Mouse (Mus musculus): Measurements from ENCODE around the gene Cxcl5. TPM values are rescaled to one million over a fixed set of nuclear protein-coding genes. Genes with fewer than 3 reads are reported as not detected.

The Cxcl5 gene
- polyA plus RNA-seq, 1 experiment from 2014 or later = 0.53 TPM

DNA sequence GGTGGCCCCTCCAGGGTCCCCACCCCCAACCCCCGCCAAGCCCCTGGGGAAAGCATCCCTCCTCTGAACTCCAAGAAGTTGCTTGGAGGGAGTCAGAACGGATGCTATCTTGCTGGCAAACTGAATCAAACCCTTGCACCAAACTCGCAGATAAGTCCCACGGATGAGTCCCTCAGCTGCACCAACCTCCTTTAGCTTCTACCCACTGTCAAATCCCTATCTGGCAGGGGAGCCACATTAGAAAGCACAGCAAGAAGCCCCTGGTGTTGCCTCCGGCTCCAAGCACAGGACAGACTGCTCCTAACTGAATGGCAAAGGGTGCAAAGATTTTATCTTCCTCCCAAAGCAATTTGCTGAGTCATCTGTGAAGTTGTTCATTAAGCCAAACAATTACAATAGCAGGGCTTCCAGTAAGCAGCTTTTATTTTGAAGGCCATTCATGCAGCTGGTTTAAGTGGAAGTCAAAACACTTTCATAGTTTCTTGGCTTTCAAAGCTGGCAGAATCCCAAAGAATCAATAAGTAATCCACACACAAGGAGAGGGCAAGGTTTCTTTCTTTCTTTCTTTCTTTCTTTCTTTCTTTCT lies 1.0 kb upstream of the Cxcl5 start:
- Histone ChIP-seq H3K9me3 (replicated peaks; ENCODE audit: control insufficient read depth, low read length) (no peaks in the 10 kb centered on the region), H3K27me3 (ENCODE audit: control insufficient read depth, insufficient read depth, low read length) (peaks cover 13% of the 10 kb centered on the region), H3K4me3 (ENCODE audit: low read depth, low read length) (no peak overlapping the region), H3K27ac (ENCODE audit: low read depth, low read length) (no peak overlapping the region), H3K9ac (ENCODE audit: low read depth, low read length) (no peak overlapping the region), H3K36me3 (ENCODE audit: control insufficient read depth, insufficient read depth, low read length) (no peaks in the 10 kb centered on the region), H3K4me1 (ENCODE audit: control insufficient read depth, insufficient read depth, low read length) (0 out of 2 replicates have a peak, but pooled peaks cover 8% of the 10 kb centered on the region), H3K4me2 (no peak overlapping the region)
- 26% methylated on average over 5 of the region's 5 CpGs for WGBS (ENCODE audit: insufficient replicate concordance)
- ATAC-seq (replicated peaks; ENCODE audit: insufficient number of reproducible peaks, low FRiP score, low TSS enrichment) = no peak

DNA sequence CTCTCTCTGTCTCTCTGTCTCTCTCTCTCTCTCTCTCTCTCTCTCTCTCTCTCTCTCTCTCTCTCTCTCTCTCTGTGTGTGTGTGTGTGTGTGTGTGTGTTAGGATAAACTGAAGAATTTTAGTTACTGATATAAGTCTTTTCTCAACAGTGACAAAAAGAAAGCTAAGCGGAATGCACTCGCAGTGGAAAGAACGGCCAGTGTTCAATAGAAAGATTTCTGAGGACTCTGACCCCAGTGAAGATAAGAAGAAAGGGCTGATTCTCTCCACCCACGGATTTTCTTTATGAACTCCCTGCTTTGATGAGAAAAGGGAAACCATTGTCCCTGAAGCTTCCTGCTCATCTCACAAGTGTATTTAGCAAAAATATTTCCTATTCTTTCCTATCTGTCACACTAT lies 1.1 kb downstream of the Cxcl5 start:
- Histone ChIP-seq H3K9me3 (replicated peaks; ENCODE audit: control insufficient read depth, low read length) (no peaks in the 10 kb centered on the region), H3K27ac (ENCODE audit: low read depth, low read length) (no peak overlapping the region), H3K9ac (ENCODE audit: low read depth, low read length) (no peak overlapping the region), H3K4me2 (no peak overlapping the region), H3K4me1 (ENCODE audit: control insufficient read depth, insufficient read depth, low read length) (0 out of 2 replicates have a peak, but pooled peaks cover 8% of the 10 kb centered on the region), H3K36me3 (ENCODE audit: control insufficient read depth, insufficient read depth, low read length) (no peaks in the 10 kb centered on the region), H3K4me3 (ENCODE audit: low read depth, low read length) (no peak overlapping the region), H3K27me3 (ENCODE audit: control insufficient read depth, insufficient read depth, low read length) (peaks cover 13% of the 10 kb centered on the region)
- WGBS (ENCODE audit: insufficient replicate concordance) = 45% methylated on average over 4 of the region's 4 CpGs
- ATAC-seq (replicated peaks; ENCODE audit: insufficient number of reproducible peaks, low FRiP score, low TSS enrichment) = no peak

GRCm38 (mm10) chr5:90760844-90761243 lies 1.7 kb downstream of the Cxcl5 start:
- Histone ChIP-seq H3K4me3 (ENCODE audit: low read depth, low read length) (no peak overlapping the region), H3K27ac (ENCODE audit: low read depth, low read length) (no peak overlapping the region), H3K9ac (ENCODE audit: low read depth, low read length) (no peak overlapping the region), H3K9me3 (replicated peaks; ENCODE audit: control insufficient read depth, low read length) (no peaks in the 10 kb centered on the region), H3K4me2 (no peak overlapping the region), H3K27me3 (ENCODE audit: control insufficient read depth, insufficient read depth, low read length) (peaks cover 13% of the 10 kb centered on the region), H3K36me3 (ENCODE audit: control insufficient read depth, insufficient read depth, low read length) (no peaks in the 10 kb centered on the region), H3K4me1 (ENCODE audit: control insufficient read depth, insufficient read depth, low read length) (0 out of 2 replicates have a peak, but pooled peaks cover 8% of the 10 kb centered on the region)
- WGBS (ENCODE audit: insufficient replicate concordance) = 90% methylated on average over 2 of the region's 2 CpGs
- no peak for ATAC-seq (replicated peaks; ENCODE audit: insufficient number of reproducible peaks, low FRiP score, low TSS enrichment)

GRCm38 (mm10) chr5:90761834-90762233 lies 2.7 kb downstream of the Cxcl5 start:
- Histone ChIP-seq H3K36me3 (ENCODE audit: control insufficient read depth, insufficient read depth, low read length) (no peaks in the 10 kb centered on the region), H3K4me1 (ENCODE audit: control insufficient read depth, insufficient read depth, low read length) (0 out of 2 replicates have a peak, but pooled peaks cover 8% of the 10 kb centered on the region), H3K9me3 (replicated peaks; ENCODE audit: control insufficient read depth, low read length) (no peaks in the 10 kb centered on the region), H3K4me3 (ENCODE audit: low read depth, low read length) (no peak overlapping the region), H3K27me3 (ENCODE audit: control insufficient read depth, insufficient read depth, low read length) (peaks cover 13% of the 10 kb centered on the region), H3K9ac (ENCODE audit: low read depth, low read length) (no peak overlapping the region), H3K4me2 (no peak overlapping the region), H3K27ac (ENCODE audit: low read depth, low read length) (no peak overlapping the region)
- no peak for ATAC-seq (replicated peaks; ENCODE audit: insufficient number of reproducible peaks, low FRiP score, low TSS enrichment)
- WGBS (ENCODE audit: insufficient replicate concordance) = 82% methylated on average over 3 of the region's 3 CpGs

DNA sequence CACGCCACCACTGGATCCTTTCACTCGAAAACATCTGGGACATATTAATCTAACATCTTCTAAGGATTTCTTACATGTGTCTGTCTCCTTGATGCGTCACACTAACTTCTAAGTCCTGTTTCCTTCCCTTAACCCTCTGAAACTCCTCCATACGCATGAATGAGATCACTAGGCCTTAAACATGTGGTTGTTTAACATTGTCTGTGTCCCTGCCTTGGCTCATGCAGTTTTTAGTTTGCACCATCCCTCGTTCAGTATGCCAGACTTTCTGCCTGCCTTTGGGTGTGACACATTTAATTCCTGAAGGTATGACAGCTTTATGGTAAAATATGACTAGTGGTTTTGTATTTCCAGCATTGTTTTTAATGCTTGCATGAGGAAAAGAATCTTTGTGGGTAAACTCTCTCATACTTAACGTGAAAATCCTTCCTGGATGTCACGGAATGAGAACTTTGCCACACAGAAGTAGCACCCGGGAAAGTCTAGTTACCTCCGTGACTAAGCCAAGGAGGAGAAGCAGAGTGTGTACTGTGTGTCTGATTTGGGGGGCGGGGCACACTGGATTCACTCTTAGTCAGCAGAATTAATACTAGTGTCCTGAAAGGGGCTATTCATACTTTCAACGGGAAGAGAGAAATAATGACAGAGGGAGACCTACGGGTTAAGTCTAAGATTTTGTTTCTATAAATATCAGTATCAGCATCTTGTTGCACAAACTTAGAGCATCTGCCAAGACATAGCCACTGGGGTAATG lies 4.9 kb downstream of the Cxcl5 start:
- ATAC-seq (replicated peaks; ENCODE audit: insufficient number of reproducible peaks, low FRiP score, low TSS enrichment) = no peak
- H3K27ac ChIP-seq (ENCODE audit: low read depth, low read length) = no peak overlapping the region
- H3K4me3 ChIP-seq (ENCODE audit: low read depth, low read length) = no peak overlapping the region
- no peaks in the 10 kb centered on the region for H3K9me3 ChIP-seq (replicated peaks; ENCODE audit: control insufficient read depth, low read length)
- WGBS (ENCODE audit: insufficient replicate concordance) = 78% methylated on average over 12 of the region's 12 CpGs
- H3K9ac ChIP-seq (ENCODE audit: low read depth, low read length) = no peak overlapping the region
- peaks cover 9% of the 10 kb centered on the region for H3K27me3 ChIP-seq (ENCODE audit: control insufficient read depth, insufficient read depth, low read length)
- H3K36me3 ChIP-seq (ENCODE audit: control insufficient read depth, insufficient read depth, low read length) = no peaks in the 10 kb centered on the region
- H3K4me2 ChIP-seq = no peak overlapping the region
- H3K4me1 ChIP-seq (ENCODE audit: control insufficient read depth, insufficient read depth, low read length) = 0 out of 2 replicates have a peak, but pooled peaks cover under 1% of the 10 kb centered on the region

GRCm38 (mm10) chr5:90765821-90766606 lies 6.9 kb downstream of the Cxcl5 start:
- no peaks in the 10 kb centered on the region; the same call in 1 of the 2 replicates for H3K27me3 ChIP-seq (ENCODE audit: control insufficient read depth, insufficient read depth, low read length)
- no peak overlapping the region for H3K4me2 ChIP-seq
- no peak overlapping the region for H3K4me3 ChIP-seq (ENCODE audit: low read depth, low read length)
- 47% methylated on average over 8 of the region's 8 CpGs for WGBS (ENCODE audit: insufficient replicate concordance)
- H3K4me1 ChIP-seq (ENCODE audit: control insufficient read depth, insufficient read depth, low read length) = no peaks in the 10 kb centered on the region
- no peaks in the 10 kb centered on the region for H3K9me3 ChIP-seq (replicated peaks; ENCODE audit: control insufficient read depth, low read length)
- no peak for ATAC-seq (replicated peaks; ENCODE audit: insufficient number of reproducible peaks, low FRiP score, low TSS enrichment)
- H3K27ac ChIP-seq (ENCODE audit: low read depth, low read length) = no peak overlapping the region
- H3K36me3 ChIP-seq (ENCODE audit: control insufficient read depth, insufficient read depth, low read length) = no peaks in the 10 kb centered on the region
- no peak overlapping the region for H3K9ac ChIP-seq (ENCODE audit: low read depth, low read length)

DNA sequence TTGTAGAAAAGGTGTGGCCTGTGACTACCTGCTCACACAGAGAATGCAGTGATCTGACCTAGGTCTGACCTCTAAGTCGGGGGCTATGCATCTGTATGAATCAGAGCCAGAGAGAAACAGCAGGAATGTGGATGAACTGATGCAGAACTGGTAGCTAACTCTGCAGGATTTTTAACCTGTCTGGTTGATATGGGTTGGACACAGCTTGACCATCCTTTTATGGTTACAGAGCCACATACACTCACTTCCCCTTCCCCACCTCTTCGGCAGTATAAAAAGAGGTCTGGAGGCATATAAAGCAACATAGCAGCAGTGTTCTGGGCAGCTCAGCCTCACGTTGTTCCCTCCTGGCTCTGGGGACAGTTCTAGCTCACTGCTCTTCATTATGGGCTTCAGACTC lies 9.1 kb downstream of the Cxcl5 start, which contains the start of gene Ppbp:
Gene Ppbp, plus strand, starts transcription at position 301 of the 400 bp plus-strand sequence.
- Histone ChIP-seq H3K4me3 (ENCODE audit: low read depth, low read length) (no peak within 1 kb of the TSS), H3K36me3 (ENCODE audit: control insufficient read depth, insufficient read depth, low read length) (no peaks in the 10 kb centered on the region), H3K27ac (ENCODE audit: low read depth, low read length) (no peak within 1 kb of the TSS), H3K9me3 (replicated peaks; ENCODE audit: control insufficient read depth, low read length) (no peaks in the 10 kb centered on the region), H3K9ac (ENCODE audit: low read depth, low read length) (no peak within 1 kb of the TSS), H3K27me3 (ENCODE audit: control insufficient read depth, insufficient read depth, low read length) (no peaks in the 10 kb centered on the region), H3K4me1 (ENCODE audit: control insufficient read depth, insufficient read depth, low read length) (peaks cover 2% of the 10 kb centered on the region; the same call in 1 of the 2 replicates), H3K4me2 (no peak within 1 kb of the TSS)
- no peak for ATAC-seq (replicated peaks; ENCODE audit: insufficient number of reproducible peaks, low FRiP score, low TSS enrichment)
- 47% methylated on average over 3 of the region's 3 CpGs for WGBS (ENCODE audit: insufficient replicate concordance)

GRCm38 (mm10) chr5:90771369-90771768 lies 12.2 kb downstream of the Cxcl5 start:
- Histone ChIP-seq H3K36me3 (ENCODE audit: control insufficient read depth, insufficient read depth, low read length) (no peaks in the 10 kb centered on the region), H3K27ac (ENCODE audit: low read depth, low read length) (no peak overlapping the region), H3K9me3 (replicated peaks; ENCODE audit: control insufficient read depth, low read length) (no peaks in the 10 kb centered on the region), H3K4me2 (no peak overlapping the region), H3K4me3 (ENCODE audit: low read depth, low read length) (no peak overlapping the region), H3K4me1 (ENCODE audit: control insufficient read depth, insufficient read depth, low read length) (peaks cover 2% of the 10 kb centered on the region; the same call in 1 of the 2 replicates), H3K9ac (ENCODE audit: low read depth, low read length) (no peak overlapping the region), H3K27me3 (ENCODE audit: control insufficient read depth, insufficient read depth, low read length) (no peaks in the 10 kb centered on the region)
- ATAC-seq (replicated peaks; ENCODE audit: insufficient number of reproducible peaks, low FRiP score, low TSS enrichment) = no peak
- WGBS (ENCODE audit: insufficient replicate concordance) = 88% methylated on average over 3 of the region's 3 CpGs

Data from heart, embryonic 11.5 days (tissue).